Mouse (Mus musculus) heart, adult 11 months (tissue): ENCODE measurements around the gene Akap10.
"Not testable (repeated sequence)": the region's sequence is repeated elsewhere in the genome, so short reads cannot be mapped to it uniquely, and the experiment has no call there.

Experiments used
- DNase-seq: peaks from one replicate; pipeline ENCODE4 v3.0.0; 2022

Akap10 gene

DNA sequence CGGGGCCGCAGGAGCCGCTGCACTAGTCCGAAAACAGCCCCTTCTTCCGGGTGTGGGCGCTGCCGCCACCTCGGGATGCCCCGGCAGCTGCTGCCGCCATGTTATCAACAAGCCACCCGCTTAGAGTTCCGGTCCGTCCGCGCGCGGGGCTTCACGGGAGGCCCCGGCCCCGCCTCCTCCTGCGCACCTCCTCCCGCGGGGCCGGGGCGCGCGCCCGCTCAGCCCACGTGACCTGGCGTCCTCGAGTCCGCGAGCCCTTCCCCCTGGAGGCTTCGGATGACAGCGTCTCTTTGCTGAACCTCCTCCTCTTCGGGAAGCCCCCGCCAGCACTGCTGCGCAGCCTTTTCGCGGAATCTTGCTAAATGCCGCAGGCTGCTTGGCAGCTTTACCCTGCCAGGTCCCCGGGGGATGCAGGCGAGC, at the start of gene Akap10:
Gene Akap10, minus strand, starts transcription at position 155 of the 420 bp plus-strand sequence.
- peak; percentile 100 for DNase-seq

DNA sequence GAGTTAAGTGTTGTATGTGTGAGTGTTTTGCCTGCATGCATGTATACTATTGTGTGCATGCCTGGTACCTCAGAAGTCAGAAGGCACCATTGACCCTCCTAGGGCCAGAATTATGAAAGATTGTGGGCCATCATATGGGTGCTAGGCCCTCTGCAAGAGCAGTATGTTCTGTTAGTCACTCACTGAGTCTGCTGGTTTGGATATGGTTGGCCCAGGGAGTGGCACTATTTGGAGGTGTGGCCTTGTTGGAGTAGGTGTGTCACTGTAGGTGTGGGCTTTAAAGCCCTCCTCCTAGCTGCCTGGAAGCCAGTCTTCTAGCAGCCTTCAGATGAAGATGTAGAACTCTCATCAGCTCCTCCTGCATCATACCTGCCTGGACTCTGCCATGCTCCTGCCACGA, 45.7 kb upstream of the Akap10 start:
- DNase-seq = no peak

DNA sequence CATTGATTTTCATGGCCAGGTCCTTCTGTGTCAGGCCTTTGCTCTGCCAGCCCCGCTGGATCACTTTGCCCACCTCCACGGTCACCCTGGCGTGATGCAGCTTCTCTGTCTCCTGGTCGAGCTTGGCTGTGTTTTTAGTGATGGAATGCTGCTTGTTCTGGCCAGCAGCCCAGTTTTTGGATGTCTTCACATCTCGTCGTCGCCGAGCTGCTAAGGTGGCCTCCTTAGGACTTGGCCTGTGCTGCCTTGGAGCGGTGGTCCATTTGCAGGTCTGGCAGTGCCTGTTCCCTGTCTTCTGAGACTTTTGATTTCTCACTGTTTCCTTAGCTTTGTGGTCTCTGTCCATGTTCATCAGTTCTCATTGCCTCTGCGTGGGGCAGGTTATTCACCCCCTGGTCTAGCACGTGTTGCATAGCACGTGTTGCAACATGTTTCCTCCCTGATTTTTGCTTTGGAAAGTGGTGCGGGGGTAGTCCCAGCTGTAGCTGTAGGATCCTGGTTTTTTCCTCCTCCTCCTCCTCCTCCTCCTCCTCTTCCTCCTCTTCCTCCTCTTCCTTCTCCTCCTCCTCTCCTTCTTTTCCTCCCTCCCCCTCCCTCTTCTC, 44.2 kb upstream of the Akap10 start:
- no peak for DNase-seq

DNA sequence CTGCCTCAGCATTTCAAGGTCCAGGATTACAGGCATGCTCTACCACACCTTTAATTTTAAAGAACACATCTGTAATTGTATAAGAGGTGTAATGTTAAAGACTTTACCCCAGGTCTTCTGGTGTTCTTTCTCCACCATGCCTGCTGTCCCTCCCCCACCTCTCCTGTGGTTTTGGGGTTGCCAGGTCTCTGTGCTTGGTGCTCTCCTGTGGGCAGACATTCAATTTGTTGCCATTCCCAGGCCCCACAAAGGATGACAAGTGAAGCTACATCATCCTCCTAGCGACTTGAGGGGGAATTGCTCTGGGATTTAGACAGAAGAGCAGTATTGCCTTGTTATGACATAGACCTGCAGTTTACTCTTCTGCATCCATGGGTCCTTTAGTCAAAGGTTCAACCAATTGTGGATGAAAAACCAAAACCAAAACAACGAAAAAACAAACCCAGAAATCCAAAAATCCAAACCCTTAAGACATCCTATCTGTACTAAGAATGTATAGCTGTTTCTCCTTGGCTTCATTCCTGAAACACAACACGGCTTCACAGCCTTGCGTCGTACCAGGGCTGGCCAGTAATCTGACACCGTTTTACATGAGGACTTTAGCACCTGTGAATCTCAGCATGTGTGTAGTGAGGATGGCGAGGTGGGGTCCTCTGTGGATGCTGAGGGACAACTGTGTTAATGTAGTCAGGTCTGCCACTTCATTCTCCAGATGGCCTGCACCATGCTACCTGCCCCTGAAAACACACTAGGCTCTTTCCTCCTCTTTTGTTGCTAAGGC, 41.6 kb upstream of the Akap10 start:
- DNase-seq = peak; percentile 62

DNA sequence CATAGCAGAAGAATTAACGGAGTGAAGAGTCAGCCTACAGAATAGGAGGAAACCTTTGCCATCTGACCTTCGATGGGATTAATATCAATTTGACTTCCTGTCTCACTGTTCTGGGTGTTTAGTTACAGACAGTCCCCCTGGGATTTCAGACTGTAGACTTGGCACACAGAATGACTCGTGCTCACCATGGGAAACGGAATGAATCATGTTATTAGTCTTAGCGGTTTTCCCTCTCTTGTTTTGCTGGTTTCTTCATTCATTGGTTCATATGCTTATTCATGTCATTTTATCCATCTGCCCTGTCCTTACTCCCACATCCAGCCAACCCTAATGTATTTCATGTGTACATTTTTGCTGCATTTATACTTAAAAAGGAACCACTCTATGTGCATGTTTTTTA, 40.8 kb upstream of the Akap10 start:
- DNase-seq = peak; percentile 89

DNA sequence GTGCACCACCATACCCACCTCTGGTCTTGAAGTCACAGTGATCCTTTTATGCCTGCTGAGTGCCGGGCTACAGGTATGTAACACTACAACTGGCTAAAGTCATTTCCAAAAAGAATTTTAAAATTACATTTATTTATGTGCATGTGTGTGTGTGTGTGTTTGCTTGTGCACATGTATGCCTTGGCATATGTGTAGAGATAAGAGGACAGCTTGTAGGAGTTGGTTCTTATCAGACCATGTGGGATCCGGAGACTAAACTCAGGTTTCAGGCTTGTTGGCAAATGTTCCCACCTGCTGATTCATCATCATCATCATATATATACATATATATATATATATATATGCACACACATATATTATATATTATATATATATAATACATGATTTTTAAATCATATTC, 38.8 kb upstream of the Akap10 start:
- DNase-seq = peak; percentile 50

DNA sequence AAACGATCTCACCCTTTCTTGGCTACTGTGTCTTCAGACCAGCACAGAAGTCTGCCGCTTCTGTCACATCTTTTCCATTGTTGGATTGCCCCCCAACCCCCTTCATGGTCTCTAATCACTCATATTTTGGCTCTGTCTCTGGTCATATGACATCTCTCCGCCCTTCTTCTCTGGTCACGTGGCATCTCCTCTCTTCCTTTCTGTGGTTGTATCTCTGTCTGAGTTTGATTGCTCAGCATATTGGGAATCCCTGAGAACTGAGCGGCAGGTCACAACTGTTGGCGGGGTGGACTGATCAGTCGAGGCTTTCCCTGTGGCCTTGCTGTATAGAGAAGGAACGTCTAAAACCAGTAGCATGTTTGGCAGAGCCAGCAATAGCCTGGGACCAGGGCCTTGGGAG, 37.0 kb upstream of the Akap10 start:
- DNase-seq = peak; percentile 88

DNA sequence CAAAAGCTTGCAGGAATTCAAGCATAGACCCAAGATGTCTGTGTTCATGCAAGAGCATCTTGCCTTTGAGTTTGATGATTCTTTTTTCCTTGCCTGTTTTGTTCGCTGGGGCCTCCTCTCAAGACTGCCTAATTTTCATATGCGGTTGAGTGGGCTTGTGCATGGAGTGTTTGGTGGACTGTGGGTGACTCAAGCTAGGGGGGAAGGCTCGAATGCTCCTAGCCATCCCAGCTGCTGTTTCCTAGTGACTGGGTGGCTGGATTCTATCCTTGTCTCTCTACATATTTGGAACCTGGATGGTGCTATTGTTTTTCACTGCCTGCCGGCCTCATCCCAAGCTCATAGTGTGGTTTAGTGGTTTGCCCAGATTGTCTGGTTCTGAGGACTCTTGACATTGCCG, 34.6 kb upstream of the Akap10 start:
- DNase-seq = no peak

DNA sequence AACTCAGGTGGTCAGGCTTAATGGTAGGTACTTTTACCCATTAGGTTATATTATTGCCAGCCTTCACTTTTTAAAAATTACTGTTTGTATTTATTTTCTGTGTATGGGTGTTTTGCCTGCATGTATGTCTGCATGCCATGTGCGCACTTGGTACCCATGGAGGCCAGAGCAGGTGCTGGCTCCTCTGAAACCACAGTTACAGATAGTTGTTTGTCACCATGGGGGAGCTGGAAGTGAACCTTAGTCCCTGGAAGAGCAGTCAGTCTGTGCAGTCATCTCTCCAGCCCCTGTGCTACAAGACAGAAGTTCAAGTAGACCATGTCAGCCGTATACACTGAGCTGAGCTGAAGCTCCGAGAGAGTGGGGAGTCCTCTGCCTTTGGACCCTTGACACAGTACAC, 33.1 kb upstream of the Akap10 start:
- peak; percentile 25 for DNase-seq

DNA sequence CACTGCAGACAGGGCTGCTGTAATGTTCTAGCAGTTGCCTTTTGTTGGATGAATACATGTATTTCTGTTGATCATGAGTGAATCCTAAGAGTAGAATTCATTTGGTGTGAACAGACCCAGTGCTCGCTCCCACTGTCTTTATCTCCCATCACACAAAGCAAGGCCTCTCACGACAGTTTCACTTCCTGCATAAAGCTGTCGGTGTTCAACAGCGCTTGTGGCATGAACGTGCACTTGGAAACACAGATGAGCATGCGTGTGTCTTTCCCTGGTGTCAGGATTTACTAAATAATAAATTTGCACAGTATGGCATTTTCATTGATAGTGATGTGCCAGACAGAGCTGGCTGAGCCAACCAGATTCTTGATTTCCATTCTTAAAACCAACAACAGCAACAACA, 32.6 kb upstream of the Akap10 start:
- DNase-seq = peak; percentile 76

DNA sequence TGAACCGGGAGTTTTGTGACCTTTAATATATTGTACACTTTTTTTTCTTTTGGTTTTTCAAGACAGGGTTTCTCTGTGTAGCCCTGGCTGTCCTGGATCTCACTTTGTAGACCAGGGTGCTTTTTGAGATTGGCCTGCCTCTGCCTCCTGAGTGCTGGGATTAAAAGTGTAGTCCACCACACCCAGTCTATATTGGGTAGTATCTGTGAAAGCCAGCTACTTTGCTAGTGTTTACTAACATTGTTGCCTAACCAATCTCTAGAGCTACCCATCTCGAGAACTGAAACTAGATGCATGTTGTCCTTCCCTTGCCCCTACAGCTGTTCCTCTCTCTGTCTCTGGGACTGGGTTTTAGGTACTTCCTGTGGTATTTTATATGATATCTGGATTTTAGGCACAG, 30.0 kb upstream of the Akap10 start:
- no peak for DNase-seq

DNA sequence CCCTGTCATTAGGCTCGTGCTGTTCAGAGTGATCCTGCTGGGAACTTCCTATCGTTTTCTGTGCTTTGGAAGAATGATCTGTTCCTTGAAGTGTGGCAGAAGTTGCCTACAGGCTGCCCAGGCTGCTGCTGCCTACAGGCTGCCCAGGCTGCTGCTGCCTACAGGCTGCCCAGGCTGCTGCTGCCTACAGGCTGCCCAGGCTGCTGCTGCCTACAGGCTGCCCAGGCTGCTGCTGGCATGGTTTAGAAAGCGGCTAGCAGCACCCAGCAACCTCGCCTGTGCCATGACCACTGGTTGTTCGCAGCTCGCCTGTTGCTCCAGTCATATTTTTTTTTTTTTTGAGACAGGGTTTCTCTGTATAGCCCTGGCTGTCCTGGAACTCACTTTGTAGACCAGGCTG, 28.7 kb upstream of the Akap10 start:
- not testable (repeated sequence) for DNase-seq

DNA sequence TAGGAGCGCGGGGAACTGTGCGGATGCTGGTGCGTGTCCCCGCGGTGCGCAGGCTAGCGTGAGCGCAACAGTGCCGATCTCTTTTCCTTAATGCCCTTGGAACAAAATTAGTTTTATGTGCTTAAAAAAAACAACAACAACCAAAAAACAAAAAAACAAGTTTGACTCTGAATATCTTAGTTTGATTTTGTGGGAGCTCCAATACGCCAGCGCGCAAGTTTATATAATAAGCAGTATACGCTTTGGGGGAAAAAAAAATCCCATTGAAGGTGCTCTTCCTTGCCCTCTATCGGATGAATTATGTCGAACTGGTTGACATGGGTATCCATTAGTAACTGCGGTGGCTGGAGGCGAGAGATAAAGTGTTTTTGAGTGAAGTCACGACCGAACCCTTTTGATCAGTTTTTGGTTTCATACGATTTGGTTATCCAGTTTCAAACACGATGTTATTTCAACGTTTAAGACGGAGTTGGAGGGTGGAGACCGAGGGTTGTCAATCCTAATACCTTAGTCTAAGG, 27.3 kb upstream of the Akap10 start:
- DNase-seq = no peak

DNA sequence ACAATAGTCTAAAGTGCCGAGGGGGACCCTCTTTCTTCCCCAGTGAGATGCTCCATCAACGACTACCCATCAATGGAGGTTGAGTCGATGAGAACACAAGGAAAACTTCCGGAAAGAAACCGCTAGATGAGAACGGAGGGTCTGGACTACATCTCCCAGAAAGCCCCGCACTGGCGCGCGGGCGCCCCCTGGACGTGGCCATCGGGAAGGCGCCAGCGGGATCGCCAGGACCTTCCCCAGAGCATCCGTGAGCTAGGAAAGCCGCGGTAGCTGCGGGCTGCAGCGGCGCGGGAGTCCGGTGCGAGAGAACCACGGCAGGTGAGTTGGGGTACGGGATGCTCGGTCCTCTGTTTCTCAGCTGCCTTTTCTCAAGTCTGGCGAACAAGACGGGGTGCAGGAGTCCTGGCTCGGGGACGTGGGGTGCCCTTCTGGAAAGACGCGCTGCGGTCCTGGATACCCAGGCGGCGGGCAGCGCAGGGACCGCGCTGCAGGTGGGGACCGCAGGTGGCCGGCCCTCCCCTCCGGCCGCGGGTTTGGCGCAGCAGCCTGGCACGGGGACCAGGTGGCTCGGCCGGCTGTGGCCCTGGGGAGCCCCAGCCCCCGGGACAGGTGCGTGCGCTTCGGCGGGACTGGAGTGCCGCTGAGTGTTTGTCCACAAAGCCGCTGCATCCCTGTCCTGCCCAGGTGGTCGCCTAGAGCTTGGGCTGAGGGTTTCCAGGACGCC, 26.7 kb upstream of the Akap10 start, which contains the start of gene Specc1:
Gene Specc1, plus strand, starts transcription at position 192 of the 724 bp plus-strand sequence.
- peak; percentile 98 for DNase-seq

DNA sequence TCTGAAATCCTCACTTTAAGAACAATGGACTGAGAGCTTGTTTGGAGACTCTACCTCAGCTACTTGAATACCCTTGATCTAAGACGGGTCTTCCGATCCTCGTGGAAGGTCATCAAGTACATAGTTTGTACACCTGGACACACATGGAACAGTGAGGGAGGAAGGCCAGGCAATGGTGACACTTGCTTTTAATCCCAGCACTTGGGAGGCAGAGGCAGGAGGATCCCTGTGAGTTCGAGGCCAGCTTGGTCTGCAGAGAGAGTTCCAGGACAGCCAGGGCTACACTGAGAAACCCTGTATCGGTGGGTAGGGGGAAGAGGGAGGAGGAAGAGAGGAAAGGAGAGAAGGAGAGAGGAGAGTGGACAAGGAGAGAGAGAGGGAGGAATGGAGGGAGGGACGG, 25.9 kb upstream of the Akap10 start:
- no peak for DNase-seq

DNA sequence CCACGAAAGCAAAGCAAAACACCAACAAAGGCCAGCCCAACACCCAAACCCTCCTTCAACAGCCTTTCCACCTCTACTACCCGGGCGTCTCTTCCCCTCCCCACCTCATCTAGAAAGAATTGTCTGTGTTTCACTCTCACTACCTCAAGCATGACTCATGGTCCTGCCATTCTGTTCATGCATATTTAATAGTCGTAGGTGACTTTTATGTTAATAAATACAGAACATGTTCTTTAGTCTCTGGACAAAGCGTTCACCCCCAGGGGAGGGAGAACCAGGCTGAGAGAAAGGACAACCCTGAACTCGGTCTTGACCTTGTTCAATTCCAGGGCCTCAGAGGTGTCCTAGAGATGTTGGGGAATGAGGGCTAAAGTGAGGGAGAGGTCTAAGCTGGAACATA, 25.1 kb upstream of the Akap10 start:
- DNase-seq = no peak

DNA sequence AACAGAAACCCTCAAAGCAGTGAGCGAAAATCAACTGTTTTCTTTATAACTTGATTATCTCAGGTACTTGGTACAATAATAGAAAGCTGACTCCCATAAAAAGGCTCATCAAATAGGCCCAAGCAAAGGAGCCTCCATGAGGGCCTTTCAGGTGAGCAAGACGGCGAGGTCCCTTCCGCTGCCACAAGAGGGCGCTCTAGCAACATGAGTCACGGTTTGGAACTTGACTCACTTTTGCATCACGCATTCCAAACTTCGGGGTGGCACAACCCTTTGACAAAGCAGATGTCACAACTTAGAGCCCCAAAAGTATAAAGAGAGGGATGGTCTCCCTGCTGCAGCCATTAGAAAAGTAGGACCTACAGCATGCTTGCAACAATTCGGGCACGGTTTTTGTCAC, 20.6 kb upstream of the Akap10 start:
- peak; percentile 93 for DNase-seq

DNA sequence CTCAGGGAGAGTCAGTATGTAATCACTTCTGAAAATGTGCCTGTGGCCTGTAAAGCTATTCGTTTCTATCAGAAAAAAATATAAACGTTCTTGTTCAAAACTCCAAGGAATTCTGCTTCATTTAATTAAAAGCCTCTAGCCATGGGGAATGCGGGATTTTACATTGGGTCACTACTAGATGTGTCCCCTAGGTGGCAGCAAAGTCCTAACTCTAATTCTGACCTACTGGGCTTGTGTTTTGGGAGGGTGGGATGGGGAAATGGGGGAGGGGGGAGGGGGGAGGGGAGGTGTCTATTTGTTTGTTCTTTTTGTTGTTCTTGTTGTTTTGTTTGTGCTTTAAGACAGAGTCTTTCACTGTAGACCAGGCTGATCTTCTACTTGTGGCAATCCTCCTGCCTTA, 19.3 kb upstream of the Akap10 start:
- DNase-seq = no peak

DNA sequence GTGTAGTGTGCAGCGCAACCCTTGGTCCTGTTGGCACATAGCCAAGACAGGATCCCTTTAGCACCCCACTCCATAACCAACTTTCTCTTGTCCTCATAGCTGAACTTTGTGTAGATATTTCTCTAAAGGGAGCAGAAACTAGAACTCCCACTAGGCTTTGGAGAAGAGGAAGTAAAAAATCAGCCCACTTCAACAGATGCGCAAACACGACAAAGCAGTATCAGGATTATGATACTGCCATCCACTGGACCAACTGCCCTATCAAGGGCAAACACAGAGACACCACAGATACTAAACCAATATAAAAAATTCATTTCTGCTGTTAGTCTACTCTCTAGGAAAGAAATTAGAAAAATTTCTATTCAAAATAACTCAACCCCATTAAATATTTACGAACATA, 16.6 kb upstream of the Akap10 start:
- peak; percentile 72 for DNase-seq

DNA sequence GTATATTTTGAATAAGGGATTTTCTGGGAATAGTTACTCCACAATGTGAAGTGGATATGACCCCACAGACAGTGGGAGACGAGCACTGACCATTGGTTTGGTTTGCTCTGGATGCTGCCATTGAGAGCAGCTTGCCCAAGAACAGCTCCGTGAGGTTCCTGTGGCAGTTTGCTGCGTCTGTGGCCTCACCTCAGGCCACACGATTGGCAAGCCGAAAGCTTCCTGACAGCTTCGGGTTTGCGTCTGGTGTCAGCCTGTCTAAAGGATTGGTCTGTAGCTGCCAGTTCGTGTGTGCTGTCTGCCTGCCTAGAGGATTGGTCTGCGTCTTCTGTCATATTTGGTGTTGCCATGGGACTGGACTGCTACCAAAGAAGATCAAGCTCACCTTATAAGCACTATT, 14.4 kb upstream of the Akap10 start:
- no peak for DNase-seq

DNA sequence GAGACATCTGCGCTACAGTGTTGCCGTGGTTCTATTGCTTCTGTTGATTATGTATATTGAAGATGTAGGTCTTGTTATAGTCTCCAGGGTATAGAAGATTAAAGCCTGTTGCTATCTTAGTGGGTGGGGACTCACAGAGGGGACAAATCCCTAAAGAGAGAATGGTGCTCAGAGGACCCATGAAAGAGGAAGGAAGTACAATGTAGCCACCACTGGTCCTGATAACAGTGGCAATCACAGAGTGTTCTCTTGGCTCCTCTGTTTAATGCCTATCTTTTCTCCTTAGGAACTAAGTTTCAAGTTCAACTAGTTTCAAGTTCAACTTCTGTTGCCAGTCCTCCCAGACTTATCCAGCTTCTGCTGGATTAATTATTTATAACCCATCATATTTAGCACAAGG, 12.9 kb upstream of the Akap10 start:
- DNase-seq = no peak

DNA sequence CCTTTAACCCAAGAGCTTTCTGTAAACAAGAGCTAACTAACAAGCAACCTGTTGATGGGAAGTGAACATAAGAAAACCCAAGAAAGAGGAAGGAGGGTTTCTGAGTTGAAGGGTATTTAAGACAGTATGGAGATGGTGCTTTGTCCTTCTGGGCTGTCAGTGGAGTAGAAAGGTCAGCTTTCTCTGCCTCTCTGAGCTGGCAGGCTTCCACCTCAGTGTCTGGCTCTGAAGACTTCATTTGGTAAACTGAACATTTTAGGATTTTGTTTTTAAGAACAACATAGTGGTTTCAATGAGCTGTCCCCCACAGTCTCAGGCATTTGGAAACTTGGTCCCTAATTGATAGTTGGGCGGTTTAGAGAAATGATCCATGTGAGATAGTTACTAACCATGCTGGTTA, 7.7 kb upstream of the Akap10 start:
- DNase-seq = no peak

DNA sequence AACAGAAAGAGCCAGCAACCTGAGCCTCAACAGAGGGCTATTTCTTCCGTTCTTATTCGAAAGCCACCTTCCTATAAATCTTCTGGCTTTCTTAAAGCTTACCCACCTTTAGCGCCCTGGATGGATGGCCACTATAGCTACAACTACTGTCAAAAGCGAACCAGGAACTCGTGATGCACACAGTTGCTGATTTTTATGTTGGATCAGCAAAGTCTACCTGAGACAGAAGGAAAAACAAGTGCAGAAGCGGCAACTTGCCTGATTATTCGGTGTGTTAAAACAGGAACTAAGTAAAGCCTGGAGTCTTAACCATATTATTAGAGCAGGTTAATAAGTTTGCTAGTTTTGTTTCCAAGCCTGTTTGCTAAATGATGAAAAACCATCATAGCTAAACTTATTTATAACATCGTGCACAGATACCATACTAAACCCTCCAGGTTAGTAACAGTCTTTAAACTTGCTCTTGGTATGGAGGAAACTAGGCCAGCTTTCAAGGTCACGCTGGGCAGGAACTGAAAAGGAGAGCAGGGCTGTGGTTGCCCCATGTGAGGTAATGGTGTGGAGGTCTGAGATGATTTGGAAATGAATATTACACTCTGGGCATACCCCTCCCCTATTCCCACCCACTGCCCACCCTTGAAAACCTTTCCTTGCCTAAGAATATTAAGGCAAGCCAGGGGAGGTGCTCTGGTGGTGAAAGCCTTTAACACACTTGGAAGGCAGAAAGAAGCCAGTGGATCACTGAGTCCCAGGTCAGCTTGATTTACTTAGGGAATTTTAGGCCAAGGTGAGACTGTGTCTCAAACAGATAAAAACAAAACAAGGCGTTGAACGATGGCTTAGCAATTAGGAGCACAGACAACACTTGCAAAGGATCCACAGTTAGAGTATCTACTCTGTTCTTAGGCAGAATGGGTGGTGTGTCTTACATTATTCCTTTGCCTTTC, 861 bp upstream of the Akap10 start:
- DNase-seq = peak; percentile 88
